Mouse (Mus musculus): ENCODE results near the gene Fbxl20. TPM values are rescaled to one million over a fixed set of nuclear protein-coding genes. Genes with fewer than 3 reads are reported as not detected.
A peak's percentile ranks its signal among the peaks of the same experiment; 100 is the strongest.

Fbxl20 gene
- polyA plus RNA-seq, 1 experiment from 2014 or later = 23.4 TPM

DNA sequence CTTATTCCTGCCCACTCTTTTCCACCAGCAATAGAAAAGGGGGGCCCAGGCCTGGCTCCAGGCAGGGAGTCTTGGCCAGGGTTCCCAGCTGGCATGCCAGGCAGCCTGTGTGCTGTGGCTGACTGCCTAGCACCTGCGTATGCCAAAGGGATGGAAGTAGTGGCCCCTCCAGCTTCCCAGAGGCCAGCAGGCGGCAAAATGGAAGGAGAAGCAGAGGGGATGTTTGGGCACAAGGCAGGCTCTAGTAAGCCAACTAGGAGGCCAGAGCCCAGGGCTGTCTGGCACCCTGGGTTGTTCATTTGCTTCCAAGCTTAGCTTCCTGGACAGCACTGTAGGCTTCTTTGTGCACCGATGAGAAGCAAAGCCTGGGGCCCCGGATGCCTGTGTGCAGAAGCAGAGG, 102.5 kb downstream of the Fbxl20 start:
- Histone ChIP-seq H3K4me1 (ENCODE audit: control insufficient read depth, insufficient read depth, low read length) (peaks cover 2% of the 10 kb centered on the region), H3K4me3 (ENCODE audit: low read depth, low read length) (no peak overlapping the region), H3K4me2 (no peak overlapping the region), H3K27me3 (ENCODE audit: control insufficient read depth, insufficient read depth, low read length) (peaks cover 28% of the 10 kb centered on the region), H3K27ac (ENCODE audit: low read depth, low read length) (no peak overlapping the region), H3K9ac (ENCODE audit: low read length) (no peak overlapping the region), H3K36me3 (ENCODE audit: control insufficient read depth, insufficient read depth, low read length) (no peaks in the 10 kb centered on the region), H3K9me3 (ENCODE audit: control insufficient read depth, low read length) (no peaks in the 10 kb centered on the region)
- ATAC-seq (ENCODE audit: low FRiP score) (no peak), DNase-seq (ENCODE audit: low spot score, missing footprints) (peak; percentile 80)
- WGBS = 72% methylated on average over 4 of the region's 4 CpGs

DNA sequence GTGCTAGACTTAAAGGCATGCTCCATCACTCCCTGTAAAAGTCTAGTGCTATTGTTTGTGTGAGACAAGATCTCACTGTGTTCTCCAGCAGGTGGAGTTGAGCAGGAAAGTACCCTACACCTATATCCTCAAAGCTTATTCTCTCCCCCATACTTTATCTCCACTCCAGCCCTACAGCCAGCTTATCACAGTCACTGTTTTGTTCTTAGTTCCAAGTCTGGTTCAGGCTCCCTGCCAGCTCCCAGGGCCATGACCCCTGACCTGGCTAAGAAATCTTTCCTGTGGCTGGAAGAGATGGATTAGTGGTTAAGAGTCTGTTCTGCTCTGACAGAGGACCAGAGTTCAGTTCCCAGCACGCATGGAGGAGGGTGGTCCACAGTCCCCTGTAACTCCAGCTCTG, 103.7 kb downstream of the Fbxl20 start:
- WGBS = 54% methylated on average over 1 of the region's 1 CpGs
- ATAC-seq (ENCODE audit: low FRiP score) = no peak
- H3K27me3 ChIP-seq (ENCODE audit: control insufficient read depth, insufficient read depth, low read length) = peaks cover 15% of the 10 kb centered on the region

DNA sequence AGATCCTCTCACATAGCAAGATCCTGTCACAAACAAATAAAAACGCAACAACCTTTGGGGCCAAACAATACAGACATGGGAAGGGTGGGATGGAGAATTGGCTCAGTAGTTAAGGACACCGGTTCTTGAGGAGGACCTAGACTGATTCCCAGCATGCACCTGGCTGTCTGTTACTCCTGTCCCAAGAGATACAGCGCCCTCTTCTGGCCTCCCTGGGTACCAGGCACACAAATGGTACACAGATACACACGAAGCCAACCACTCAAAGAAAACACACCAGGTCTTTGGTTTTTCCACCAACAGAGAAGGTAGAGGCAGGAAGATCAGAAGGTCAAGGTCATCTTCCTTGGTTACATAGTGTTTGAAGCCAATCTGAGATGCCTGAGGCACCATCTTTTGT, 104.6 kb downstream of the Fbxl20 start:
- H3K4me1 ChIP-seq (ENCODE audit: control insufficient read depth, insufficient read depth, low read length) = no peaks in the 10 kb centered on the region
- H3K36me3 ChIP-seq (ENCODE audit: control insufficient read depth, insufficient read depth, low read length) = no peaks in the 10 kb centered on the region
- 65% methylated on average over 4 of the region's 4 CpGs for WGBS
- no peak overlapping the region for H3K9ac ChIP-seq (ENCODE audit: low read length)
- H3K27ac ChIP-seq (ENCODE audit: low read depth, low read length) = no peak overlapping the region
- no peak overlapping the region for H3K4me2 ChIP-seq
- ATAC-seq (ENCODE audit: low FRiP score) (no peak), DNase-seq (ENCODE audit: low spot score, missing footprints) (no peak)
- peaks cover 7% of the 10 kb centered on the region for H3K27me3 ChIP-seq (ENCODE audit: control insufficient read depth, insufficient read depth, low read length)
- no peaks in the 10 kb centered on the region for H3K9me3 ChIP-seq (ENCODE audit: control insufficient read depth, low read length)
- H3K4me3 ChIP-seq (ENCODE audit: low read depth, low read length) = no peak overlapping the region

More for the DNA sequence above, 103.7 kb downstream of the Fbxl20 start:
- peak; percentile 61 for DNase-seq (ENCODE audit: low spot score, missing footprints)
- Histone ChIP-seq H3K4me2 (no peak overlapping the region), H3K9ac (ENCODE audit: low read length) (no peak overlapping the region), H3K4me3 (ENCODE audit: low read depth, low read length) (no peak overlapping the region), H3K9me3 (ENCODE audit: control insufficient read depth, low read length) (no peaks in the 10 kb centered on the region), H3K27ac (ENCODE audit: low read depth, low read length) (no peak overlapping the region), H3K4me1 (ENCODE audit: control insufficient read depth, insufficient read depth, low read length) (no peaks in the 10 kb centered on the region), H3K36me3 (ENCODE audit: control insufficient read depth, insufficient read depth, low read length) (no peaks in the 10 kb centered on the region)

DNA sequence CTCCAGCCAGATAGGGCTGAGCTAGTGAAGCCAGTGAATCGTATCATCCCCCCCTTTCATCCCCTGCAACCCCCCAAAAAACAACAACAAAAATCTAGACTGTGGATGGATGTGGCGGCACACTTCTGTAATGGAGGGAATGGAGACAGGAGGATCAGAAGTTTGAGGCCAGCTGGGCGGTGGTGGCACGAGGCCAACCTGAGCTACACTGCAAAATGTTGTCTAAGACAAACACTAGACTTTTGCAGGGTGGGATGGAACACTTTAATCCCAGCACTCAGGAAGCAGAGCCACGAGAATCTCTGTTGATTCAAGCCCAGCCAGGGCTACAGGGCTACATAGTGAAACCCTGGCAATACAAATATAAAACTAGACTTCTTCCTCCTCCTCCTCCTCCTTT, 106.1 kb downstream of the Fbxl20 start:
- peak; percentile 79 for DNase-seq (ENCODE audit: low spot score, missing footprints)
- Histone ChIP-seq H3K4me3 (ENCODE audit: low read depth, low read length) (no peak overlapping the region), H3K9ac (ENCODE audit: low read length) (no peak overlapping the region), H3K36me3 (ENCODE audit: control insufficient read depth, insufficient read depth, low read length) (no peaks in the 10 kb centered on the region), H3K4me2 (no peak overlapping the region), H3K27ac (ENCODE audit: low read depth, low read length) (no peak overlapping the region), H3K4me1 (ENCODE audit: control insufficient read depth, insufficient read depth, low read length) (no peaks in the 10 kb centered on the region), H3K27me3 (ENCODE audit: control insufficient read depth, insufficient read depth, low read length) (no peaks in the 10 kb centered on the region), H3K9me3 (ENCODE audit: control insufficient read depth, low read length) (no peaks in the 10 kb centered on the region)
- 76% methylated on average over 5 of the region's 5 CpGs for WGBS
- ATAC-seq (ENCODE audit: low FRiP score) = no peak

DNA sequence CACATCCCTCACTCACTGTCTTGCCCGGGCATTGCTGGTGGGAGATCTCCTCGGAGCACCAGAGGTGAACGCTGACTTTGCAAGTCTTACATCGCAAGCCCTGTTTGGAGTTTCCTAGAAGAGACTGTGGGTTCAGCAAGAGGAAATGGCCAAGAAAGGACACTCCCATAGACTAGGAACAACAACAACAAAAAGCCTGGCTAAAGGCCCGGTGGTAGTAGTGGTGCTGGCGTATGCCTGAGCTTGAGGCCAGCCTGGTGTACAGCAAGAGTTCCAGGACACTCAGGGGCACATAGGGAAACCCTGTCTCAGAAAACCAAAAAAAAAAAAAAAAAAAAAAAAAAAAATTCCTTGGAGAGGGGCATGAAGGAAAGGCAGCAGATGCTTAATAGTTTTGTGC, 107.5 kb downstream of the Fbxl20 start:
- H3K4me1 ChIP-seq (ENCODE audit: control insufficient read depth, insufficient read depth, low read length) = no peaks in the 10 kb centered on the region
- no peak overlapping the region for H3K27ac ChIP-seq (ENCODE audit: low read depth, low read length)
- 93% methylated on average over 6 of the region's 6 CpGs for WGBS
- H3K9me3 ChIP-seq (ENCODE audit: control insufficient read depth, low read length) = no peaks in the 10 kb centered on the region
- no peaks in the 10 kb centered on the region for H3K27me3 ChIP-seq (ENCODE audit: control insufficient read depth, insufficient read depth, low read length)
- no peak overlapping the region for H3K9ac ChIP-seq (ENCODE audit: low read length)
- DNase-seq (ENCODE audit: low spot score, missing footprints) (no peak), ATAC-seq (ENCODE audit: low FRiP score) (no peak)
- no peak overlapping the region for H3K4me3 ChIP-seq (ENCODE audit: low read depth, low read length)
- H3K36me3 ChIP-seq (ENCODE audit: control insufficient read depth, insufficient read depth, low read length) = no peaks in the 10 kb centered on the region
- H3K4me2 ChIP-seq = no peak overlapping the region

DNA sequence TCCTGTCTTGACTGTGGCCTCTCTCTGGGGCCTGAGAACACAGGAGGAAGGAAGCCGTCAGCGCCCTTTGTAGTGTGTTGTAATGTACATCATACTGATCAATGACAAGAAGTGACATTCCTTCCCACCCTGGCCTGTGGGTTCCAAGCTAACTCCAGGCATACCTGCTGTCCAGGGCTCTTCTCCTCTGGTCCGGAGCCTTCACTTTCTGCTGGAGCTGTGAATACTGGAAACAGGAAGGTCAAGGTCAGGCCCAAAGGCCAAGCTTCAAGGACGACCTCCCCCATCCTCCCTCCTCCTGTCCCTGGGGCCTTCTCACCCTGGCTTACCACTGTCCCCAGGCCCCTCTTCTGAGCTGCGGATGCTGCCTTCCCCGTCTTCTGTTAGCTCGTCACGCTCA, 109.2 kb downstream of the Fbxl20 start:
- ATAC-seq (ENCODE audit: low FRiP score) (no peak), DNase-seq (ENCODE audit: low spot score, missing footprints) (no peak)
- H3K27ac ChIP-seq (ENCODE audit: low read depth, low read length) = no peak overlapping the region
- no peak overlapping the region for H3K4me3 ChIP-seq (ENCODE audit: low read depth, low read length)
- H3K4me2 ChIP-seq = no peak overlapping the region
- no peaks in the 10 kb centered on the region for H3K36me3 ChIP-seq (ENCODE audit: control insufficient read depth, insufficient read depth, low read length)
- WGBS = 81% methylated on average over 8 of the region's 8 CpGs
- no peak overlapping the region for H3K9ac ChIP-seq (ENCODE audit: low read length)
- peaks cover 3% of the 10 kb centered on the region for H3K4me1 ChIP-seq (ENCODE audit: control insufficient read depth, insufficient read depth, low read length)
- H3K9me3 ChIP-seq (ENCODE audit: control insufficient read depth, low read length) = no peaks in the 10 kb centered on the region
- peaks cover 10% of the 10 kb centered on the region for H3K27me3 ChIP-seq (ENCODE audit: control insufficient read depth, insufficient read depth, low read length)

DNA sequence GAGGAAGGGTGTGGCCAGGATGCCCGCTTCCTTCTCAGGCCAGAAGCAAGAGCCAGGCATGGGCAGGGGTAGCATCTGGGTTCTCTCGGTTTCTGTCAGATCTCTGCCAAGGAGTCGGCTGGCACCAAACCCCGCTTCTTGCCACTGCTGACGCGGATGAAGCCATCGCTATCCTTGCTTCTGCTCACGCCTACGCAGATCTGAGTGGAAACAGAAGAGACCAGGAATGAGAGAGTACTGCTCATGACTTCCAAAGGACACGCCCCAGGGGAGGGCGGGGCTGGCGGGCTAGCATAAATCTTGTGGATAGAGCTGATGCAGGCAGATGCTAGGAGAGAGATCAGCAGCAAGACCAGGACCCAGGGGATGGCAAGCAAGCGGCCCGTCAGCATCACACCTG, 112.3 kb downstream of the Fbxl20 start:
- 68% methylated on average over 14 of the region's 14 CpGs for WGBS
- no peak for DNase-seq (ENCODE audit: low spot score, missing footprints)
- no peak for ATAC-seq (ENCODE audit: low FRiP score)
- H3K27me3 ChIP-seq (ENCODE audit: control insufficient read depth, insufficient read depth, low read length) = peaks cover 10% of the 10 kb centered on the region
- H3K36me3 ChIP-seq (ENCODE audit: control insufficient read depth, insufficient read depth, low read length) = no peaks in the 10 kb centered on the region
- no peaks in the 10 kb centered on the region for H3K9me3 ChIP-seq (ENCODE audit: control insufficient read depth, low read length)
- no peak overlapping the region for H3K4me2 ChIP-seq
- H3K9ac ChIP-seq (ENCODE audit: low read length) = no peak overlapping the region
- H3K27ac ChIP-seq (ENCODE audit: low read depth, low read length) = no peak overlapping the region
- H3K4me3 ChIP-seq (ENCODE audit: low read depth, low read length) = no peak overlapping the region
- peaks cover 12% of the 10 kb centered on the region for H3K4me1 ChIP-seq (ENCODE audit: control insufficient read depth, insufficient read depth, low read length)

DNA sequence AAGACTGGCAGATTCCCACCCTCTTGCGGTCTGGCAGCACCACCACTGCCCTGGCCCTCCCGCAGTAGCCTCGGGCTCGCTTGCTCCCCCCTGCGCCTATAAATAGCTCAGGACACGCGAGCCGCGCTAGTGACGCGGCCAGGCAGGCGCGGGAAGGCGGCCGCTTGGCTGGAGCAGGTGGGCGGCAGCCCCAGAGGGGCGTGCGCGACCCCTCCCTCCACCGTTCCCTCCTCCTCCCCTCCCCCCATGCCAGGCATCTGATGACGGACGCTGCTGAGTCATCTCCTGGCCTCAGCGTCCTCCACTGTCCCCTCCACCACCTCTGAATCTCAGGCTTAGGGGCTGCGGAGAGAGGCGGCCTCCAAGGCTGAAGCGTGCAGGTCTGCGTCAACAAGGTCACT, 114.2 kb downstream of the Fbxl20 start:
- Histone ChIP-seq H3K27ac (ENCODE audit: low read depth, low read length) (no peak overlapping the region), H3K9ac (ENCODE audit: low read length) (peak overlapping the region; percentile 50), H3K4me1 (ENCODE audit: control insufficient read depth, insufficient read depth, low read length) (peaks cover 12% of the 10 kb centered on the region), H3K9me3 (ENCODE audit: control insufficient read depth, low read length) (no peaks in the 10 kb centered on the region), H3K27me3 (ENCODE audit: control insufficient read depth, insufficient read depth, low read length) (peaks cover 10% of the 10 kb centered on the region), H3K4me3 (ENCODE audit: low read depth, low read length) (peak overlapping the region; percentile 32), H3K4me2 (peak overlapping the region; percentile 70), H3K36me3 (ENCODE audit: control insufficient read depth, insufficient read depth, low read length) (no peaks in the 10 kb centered on the region)
- peak; percentile 94 for DNase-seq (ENCODE audit: low spot score, missing footprints)
- ATAC-seq (ENCODE audit: low FRiP score) = peak; percentile 79
- WGBS = under 1% methylated on average over 21 of the region's 27 CpGs

DNA sequence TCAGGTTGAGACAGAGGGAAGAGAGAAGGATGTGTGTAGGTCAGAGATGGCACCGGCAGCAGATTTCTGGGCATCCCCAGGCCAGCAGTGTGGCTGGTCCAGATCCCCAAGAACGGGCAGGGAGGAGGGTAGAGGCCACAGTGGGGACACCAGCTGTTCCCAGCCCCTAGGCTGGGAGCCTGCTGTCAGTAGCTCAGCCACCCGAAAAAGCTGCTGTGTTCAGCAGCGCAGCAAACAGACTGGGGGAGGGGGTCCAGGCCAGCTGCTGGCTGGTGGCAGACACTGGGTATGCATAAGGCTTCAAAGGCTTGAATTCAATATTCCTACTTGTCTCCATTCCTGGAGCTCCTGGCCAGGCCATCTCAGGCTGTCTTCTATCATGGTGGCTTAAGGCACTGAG, 115.4 kb downstream of the Fbxl20 start:
- WGBS = 21% methylated on average over 4 of the region's 4 CpGs
- no peak overlapping the region for H3K4me2 ChIP-seq
- no peak overlapping the region for H3K4me3 ChIP-seq (ENCODE audit: low read depth, low read length)
- peaks cover 4% of the 10 kb centered on the region; the same call in 1 of the 2 replicates for H3K36me3 ChIP-seq (ENCODE audit: control insufficient read depth, insufficient read depth, low read length)
- ATAC-seq (ENCODE audit: low FRiP score) (peak; percentile 47; the same call in 1 of the 2 replicates), DNase-seq (ENCODE audit: low spot score, missing footprints) (peak; percentile 90)
- H3K4me1 ChIP-seq (ENCODE audit: control insufficient read depth, insufficient read depth, low read length) = peaks cover 12% of the 10 kb centered on the region
- peak overlapping the region; percentile 25; the same call in 1 of the 2 replicates for H3K9ac ChIP-seq (ENCODE audit: low read length)
- H3K27me3 ChIP-seq (ENCODE audit: control insufficient read depth, insufficient read depth, low read length) = peaks cover 10% of the 10 kb centered on the region
- no peaks in the 10 kb centered on the region for H3K9me3 ChIP-seq (ENCODE audit: control insufficient read depth, low read length)
- peak overlapping the region; percentile 31; the same call in 1 of the 2 replicates for H3K27ac ChIP-seq (ENCODE audit: low read depth, low read length)

DNA sequence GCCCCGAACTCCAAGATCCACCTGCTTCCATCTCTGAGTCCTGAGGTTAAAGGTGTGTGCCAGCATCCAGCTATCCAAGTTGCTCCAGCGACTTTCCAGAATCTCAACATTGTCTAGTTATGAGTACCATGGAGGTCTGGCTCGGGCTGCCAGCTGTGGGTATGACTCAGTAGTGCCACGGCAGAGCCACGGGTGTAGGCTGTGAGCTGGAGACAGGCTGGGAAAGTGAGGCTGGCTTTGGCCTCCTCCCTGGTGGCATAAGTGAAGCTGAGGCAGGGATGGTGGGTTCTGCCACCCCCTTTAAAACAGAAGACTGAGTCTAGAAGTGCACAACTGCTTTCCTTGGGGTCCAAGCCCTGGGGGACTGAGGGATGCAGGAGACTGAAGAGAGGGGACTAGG, 116.1 kb downstream of the Fbxl20 start:
- no peak overlapping the region for H3K4me2 ChIP-seq
- peaks cover 12% of the 10 kb centered on the region for H3K4me1 ChIP-seq (ENCODE audit: control insufficient read depth, insufficient read depth, low read length)
- WGBS = 88% methylated on average over 5 of the region's 5 CpGs
- no peak for DNase-seq (ENCODE audit: low spot score, missing footprints)
- no peak overlapping the region for H3K9ac ChIP-seq (ENCODE audit: low read length)
- H3K27ac ChIP-seq (ENCODE audit: low read depth, low read length) = no peak overlapping the region
- no peaks in the 10 kb centered on the region for H3K9me3 ChIP-seq (ENCODE audit: control insufficient read depth, low read length)
- H3K27me3 ChIP-seq (ENCODE audit: control insufficient read depth, insufficient read depth, low read length) = peaks cover 10% of the 10 kb centered on the region
- ATAC-seq (ENCODE audit: low FRiP score) = no peak
- H3K36me3 ChIP-seq (ENCODE audit: control insufficient read depth, insufficient read depth, low read length) = peaks cover 9% of the 10 kb centered on the region
- H3K4me3 ChIP-seq (ENCODE audit: low read depth, low read length) = no peak overlapping the region
